Mouse (Mus musculus) fibroblast of lung, adult 2 months (primary cell): ENCODE data around the gene 4933428G20Rik.

ENCODE experiments used
- DNase-seq: peaks from one replicate; pipeline ENCODE4 v3.0.0-alpha.2; 2011; ENCODE audit warnings: low read depth

4933428G20Rik gene

DNA sequence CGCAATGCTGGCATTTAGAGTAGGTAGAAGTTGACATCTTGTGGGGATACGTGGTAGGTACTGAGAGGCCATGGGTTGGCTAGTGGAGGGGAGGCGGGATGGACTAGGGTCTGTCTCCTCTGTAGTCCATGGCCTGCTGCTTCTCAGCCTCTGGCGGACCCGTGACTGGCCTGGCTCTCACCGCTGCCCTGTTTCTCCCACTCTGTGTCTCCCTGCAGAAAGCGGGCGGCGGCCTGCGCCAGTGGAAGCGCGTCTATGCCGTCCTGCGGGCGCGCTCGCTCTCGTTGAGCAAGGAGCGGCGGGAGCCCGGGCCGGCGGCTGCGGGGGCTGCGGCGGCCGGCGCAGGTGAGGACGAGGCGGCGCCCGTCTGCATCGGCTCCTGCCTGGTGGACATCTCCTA lies 37.0 kb downstream of the 4933428G20Rik start:
- DNase-seq = no peak

DNA sequence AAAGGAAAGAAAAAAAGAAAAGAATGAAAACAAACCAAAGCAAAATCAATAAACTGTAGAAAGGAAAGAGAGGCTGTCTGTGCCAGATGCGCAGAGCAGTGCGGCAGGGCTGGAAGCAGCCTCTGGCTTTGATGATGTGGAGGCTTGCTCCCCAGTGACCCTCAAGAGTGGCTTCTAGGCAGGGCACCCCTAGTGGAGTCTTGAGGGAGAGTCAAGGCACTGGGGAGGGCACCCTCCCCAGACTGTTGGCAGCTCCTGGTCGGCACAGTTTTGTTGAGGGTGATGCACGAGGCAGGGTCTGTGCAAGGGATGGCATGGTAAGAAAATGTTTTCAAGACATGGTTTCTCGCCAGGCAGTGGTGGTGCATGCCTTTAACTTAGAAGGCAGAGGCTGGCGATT lies 37.6 kb downstream of the 4933428G20Rik start:
- no peak for DNase-seq

DNA sequence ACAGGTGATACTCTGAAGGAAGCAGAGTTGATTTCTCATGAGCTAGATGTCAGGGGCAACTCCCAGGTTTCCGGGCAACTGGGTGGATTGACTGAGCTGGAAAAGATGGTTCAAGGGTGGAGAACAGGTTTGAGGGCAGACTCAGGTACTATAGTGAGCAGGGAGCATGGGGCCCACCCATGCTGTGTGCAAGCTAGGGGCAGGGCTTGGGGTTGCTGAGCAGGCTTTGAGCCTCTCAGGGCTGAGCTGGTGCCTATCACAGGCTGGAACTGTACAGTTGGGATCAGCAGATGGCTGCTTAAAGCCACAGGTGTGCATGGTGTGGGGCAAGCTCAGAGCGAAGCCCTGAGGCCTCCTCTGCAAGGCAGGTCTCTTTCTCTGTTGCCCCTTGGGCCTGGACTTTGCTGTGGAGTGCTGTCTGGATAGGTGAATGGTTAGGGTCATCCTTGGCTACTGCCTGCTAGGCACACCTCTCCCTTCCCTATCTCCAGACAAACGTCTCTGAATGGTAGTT lies 38.8 kb downstream of the 4933428G20Rik start:
- no peak for DNase-seq

DNA sequence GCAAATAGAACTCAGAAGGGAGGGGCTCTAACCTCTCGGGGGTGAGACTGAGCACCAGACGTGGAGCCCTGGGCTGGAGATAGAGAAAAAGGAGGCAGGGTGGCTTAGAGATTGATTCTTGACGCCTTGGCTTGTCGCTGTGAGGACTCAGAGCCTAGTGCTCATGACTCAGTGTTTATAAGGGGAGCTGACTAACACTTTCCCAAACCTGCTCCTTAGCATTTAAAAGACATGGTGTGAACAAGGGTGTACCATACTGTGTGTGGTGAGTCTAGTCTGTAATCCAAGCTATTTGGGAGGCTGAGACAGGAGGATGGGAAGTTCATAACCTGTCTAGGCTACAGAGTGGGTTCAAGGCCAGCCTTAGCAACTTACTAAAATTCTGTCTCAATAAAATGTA lies 43.0 kb downstream of the 4933428G20Rik start:
- peak; percentile 26 for DNase-seq

DNA sequence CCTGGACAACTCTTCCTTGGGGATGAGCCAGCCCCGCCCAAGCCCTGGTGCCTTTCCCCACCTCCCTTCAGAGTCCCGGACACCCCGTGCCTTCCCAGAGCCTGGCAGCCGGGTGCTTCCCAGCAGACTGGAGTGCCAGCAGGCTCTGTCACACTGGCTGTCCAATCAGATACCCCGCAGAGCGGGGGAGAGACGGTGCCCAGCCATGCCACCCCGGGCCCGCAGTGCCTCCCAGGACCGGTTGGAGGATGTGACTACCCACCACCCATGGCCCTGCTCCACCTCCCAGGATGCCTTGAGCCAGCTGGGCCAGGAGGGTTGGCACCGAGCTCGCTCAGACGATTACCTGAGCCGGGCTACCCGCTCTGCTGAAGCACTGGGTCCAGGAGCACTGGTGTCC lies 48.5 kb downstream of the 4933428G20Rik start:
- DNase-seq = no peak

DNA sequence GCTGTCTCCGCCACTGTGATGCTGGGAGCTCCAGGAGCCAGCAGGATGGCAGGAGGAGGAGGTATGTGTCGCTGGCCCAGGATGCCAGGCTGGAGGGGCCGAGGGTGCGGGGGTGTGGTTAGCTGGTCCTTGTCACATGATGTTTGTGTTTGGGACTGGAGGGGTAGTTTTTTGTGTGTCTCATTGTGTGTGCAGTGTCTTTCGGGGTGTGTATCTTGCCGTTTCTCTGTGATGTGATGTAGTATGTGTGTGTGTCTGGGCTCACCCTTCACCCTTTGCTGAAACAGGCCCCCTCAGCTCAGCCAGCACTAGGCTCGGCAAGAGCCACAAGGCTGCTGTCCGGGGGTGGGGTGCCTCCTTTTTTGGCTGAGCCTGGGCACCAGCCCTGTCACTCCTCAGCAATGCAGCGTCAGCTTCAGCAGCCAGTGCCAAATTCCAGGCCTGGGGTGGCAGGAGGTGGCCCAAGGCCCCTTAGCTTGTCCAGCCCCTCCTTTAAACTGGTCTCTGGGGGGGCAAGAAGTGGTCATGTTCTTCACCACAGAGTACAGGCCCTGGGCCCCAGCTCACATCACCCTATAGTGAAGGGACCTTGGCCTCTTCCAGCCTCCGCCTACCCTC lies 49.7 kb downstream of the 4933428G20Rik start:
- DNase-seq = no peak

DNA sequence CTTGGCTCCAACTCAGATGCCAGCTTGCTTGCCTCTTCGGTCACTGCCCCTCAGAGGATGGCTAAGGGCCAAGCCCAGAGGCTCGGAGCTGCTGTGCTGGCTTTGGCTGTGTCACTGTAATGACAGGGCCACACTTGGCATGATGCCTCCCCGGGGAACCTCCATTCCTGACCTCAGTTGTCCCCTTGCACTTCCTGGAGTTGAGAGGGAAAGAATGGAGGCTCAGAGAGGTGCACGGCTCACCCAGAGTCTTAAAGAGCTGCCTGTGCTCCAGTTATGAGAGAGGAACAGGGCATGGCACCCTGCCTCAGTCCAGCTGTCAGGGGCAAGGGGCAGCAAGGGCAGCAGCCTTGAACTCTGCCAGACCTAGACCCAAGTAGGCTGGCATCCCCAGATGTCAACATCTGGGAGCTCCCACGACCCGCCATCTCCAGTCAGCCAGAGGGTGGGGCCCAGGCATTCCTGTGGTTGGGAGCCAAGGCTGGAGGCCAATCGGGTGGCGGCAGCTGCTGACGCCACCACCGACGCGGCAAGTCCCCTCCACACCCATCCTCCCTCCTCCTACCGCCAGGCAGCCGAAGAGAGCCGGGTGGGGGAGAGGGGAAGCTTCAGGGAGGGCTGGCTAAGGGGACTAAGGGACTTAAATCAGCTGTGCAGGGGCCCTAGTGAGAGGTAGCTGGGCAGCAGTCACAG lies 50.4 kb downstream of the 4933428G20Rik start:
- DNase-seq = peak; percentile 94

DNA sequence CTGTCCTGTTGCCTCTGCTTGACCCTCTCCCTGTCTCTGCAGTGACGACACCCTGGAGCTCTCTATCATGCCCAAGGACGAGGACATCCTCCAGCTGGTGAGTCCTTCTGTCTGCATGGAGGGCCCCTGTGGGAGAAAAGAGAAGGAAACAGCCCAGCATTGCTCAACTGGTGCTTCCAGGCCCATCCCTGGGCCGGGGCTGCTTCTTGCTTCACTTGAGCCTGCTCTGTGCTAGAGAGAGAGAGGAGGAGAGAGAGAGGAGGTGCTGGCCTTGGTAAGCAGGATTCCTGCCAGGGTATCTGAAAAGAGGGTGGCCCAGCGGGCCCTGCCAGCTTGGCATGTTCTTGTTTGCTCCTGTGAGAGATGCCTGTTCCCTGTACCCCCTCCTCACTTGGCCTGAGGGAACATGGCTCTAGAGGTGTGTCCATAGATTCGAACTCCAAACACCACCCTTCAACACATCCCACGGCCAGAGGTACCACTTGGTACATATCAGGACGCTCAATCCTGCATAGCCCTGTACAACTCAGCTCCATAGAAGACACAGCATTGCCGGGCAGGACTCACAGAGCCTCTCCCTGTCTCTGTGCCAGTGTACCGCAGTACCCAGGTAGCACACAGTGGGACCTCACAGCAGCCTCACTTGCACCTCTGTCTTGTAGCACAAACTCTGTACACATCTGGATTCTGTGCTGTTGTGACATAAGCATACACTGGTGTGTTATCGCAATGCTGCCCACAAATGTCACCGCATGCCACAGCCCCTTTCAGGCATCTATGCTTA lies 51.3 kb downstream of the 4933428G20Rik start:
- DNase-seq = no peak

DNA sequence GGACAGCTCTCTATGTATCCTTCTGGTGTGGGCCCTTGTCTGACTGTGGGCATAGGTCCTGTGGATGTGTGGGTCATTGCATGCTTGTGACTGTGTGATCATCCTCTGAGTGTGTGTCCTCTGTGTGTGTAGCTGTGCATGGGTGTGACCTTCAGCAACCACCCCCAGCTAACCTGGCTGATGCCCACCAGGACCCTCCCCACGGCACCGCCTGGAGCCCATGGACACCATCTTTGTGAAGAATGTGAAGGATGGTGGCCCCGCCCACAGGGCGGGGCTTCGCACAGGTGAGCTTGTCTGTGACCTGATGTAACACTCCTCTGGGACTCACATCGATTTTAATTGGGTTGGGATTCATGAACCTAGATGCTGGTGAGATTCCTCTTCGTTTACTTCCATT lies 52.2 kb downstream of the 4933428G20Rik start:
- DNase-seq = no peak

DNA sequence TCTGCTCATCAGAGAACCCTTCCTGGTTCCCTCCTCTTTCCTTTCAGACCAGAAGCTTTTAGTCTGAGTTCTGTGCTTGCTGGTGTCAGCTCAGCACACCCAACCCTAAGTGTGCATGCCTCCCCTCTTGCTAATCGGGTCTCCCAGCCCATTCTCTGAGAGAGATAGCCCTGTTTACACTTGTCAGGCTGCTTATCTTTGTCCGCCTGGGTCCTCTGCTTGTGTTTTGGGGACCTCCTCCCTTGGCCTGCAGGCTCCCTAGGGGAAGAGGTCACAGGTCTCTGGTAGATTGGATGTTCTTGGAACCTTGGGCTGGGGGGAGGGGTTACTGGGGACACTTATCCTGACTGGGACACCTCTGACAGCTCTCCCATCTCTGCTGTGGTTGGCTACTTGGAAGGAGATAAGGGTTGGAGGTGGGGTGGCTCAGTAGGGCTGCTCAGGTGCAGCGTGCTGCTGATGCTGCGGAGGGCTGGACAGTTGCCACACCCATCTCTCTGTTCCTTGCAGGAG lies 54.1 kb downstream of the 4933428G20Rik start:
- DNase-seq = no peak

DNA sequence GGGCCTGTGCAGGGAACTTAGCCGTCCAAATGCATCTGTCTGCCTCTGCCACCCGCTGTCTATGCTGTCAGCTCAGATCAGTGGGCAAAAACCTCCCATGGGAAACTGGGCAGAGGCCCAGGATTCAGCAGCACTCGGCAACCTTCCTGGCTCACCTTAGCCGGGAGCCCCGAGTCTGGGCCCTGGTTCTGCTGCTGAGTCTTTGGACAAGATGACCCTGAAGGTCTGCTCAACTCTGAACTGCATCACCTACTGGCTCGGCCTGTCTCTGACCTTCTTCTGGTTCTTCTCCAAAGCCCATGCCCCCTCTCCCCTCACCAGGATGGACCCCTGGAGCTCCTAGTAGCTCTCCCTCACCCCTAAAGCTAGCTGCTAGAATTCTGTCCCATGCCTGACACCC lies 54.5 kb downstream of the 4933428G20Rik start:
- DNase-seq = no peak

DNA sequence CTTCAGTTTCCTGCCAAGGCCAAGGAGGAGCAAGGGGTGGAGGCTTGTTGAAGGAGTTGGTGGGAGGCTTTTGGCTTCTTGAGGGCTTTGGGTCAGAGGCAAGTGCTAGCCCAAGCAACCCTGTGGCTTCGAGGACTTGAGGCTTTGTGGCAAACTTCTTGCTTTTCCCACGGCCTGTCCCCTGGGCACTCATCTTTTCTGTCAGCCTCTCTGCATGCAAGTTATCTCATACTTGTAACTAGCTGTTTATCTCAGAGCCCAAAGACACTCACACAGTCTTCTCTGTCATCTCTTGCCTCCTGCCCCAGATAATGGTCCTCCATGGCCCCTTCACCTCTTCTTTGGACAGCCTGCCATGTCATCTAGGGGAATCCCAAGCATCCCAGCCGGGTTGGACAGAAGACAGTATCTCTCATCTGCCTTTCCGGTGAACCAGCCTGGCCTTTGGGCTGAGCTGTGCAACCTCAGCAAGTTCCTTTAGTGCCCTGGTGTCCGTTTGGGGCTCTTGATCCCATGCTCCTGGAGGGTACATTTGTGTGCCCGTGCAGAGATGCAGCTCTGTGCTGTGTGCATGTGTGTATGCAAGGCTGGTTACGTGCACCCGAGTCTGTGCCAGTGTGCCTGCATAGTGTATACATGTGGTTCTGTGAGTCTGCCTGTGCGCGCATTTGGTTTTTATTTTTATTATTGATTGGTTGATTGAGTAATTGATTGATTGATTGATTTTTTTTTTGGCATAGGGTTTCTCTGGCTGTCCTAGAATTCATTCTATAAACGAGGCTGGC lies 57.1 kb downstream of the 4933428G20Rik start:
- no peak for DNase-seq

DNA sequence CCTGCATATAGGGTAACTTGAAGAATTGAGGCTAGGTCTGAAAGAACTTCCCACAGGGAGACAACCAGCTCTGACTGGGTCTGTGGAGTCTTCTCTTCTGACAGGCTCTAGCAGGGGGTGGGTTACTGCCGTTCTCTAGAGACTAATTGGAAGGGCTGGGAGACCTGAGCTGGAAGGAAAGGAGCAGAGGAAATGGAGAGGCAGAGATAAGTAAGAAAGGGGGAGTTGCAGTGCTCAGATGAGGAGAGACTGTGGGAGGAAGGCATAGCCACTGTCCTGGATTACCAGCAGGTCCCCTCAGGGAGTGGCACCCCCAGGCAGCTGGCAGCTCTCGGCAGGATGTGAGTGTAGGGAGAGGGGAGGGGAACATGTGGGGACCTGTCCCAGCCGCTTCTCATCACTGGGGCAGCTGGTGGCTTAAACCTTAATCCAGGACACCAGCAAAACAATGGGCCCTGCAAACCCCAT lies 58.4 kb downstream of the 4933428G20Rik start:
- no peak for DNase-seq

DNA sequence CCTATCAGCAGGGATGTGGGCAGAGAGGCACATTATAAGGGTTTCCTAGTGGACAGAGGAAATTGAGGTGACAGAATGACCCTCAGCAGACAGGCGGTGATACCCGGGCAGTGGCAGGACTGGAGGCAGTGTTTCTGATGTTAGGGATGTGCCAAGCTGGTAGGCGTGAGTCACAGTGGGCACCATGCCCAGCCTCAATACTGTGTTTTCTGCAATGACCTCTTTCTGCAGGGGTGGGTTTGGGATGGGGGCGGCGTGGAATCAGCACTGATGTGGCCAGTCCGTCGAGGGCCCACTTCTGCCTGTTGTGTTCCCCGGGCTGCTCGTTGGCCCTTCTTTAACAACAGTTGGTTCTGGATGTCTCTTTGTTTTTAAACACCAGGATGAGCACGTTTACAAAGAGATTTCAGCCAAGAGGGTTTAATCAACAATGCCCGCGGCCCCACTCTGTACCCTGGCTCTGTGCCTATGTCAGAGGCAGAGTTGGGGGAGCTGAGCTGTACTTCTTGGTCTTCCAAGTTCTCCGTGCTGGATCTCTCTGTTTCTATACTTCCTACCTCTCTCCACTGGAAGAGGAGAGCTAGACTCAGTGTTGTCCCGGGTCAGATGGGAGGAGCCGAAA lies 59.0 kb downstream of the 4933428G20Rik start:
- no peak for DNase-seq
